In the genomic region with DNA sequence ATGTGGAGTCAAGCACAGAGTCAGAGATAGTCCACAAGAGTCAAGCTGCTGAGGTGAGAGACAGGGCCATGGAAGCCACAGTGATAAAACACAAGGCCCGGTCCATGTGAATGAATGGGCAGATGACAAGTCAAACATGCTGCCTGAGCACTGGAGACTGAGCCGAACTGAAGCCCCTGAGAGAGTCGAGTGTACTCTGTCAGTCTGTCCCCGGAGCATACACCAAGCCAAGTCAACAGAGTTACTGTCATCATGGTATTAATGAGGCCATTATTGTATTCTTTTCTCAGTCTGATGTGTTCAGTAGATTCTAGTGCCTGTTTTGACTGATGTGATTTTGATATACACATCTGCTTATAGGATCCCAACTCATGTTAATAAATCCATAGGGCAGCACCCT, we compare ENCODE assay signal across 17 mouse cellular contexts.
A peak's percentile ranks its signal among the peaks of the same experiment; 100 is the strongest.
DNase-seq lines count a peak whose midpoint lies in the region; ATAC-seq lines count a peak whose summit lies in the region.
"Had no signal": no experiment of that assay in that cellular context is flagged by ENCODE, and none has a peak within 500 bp of the region (broad histone marks: within the 10 kb centered on the region; RNA-seq: fewer than 3 reads in every experiment).

No protein-coding gene starts in this region.

- 65% methylated on average over 4 of the region's 4 CpGs for WGBS in forebrain, embryonic 15.5 days
- WGBS in forebrain, embryonic 10.5 days, result 89% methylated on average over 4 of the region's 4 CpGs
- WGBS in midbrain, embryonic 11.5 days, result 79% methylated on average over 4 of the region's 4 CpGs
- WGBS in midbrain, embryonic 10.5 days, result 92% methylated on average over 4 of the region's 4 CpGs
- 57% methylated on average over 4 of the region's 4 CpGs for WGBS in neural tube, embryonic 13.5 days
- WGBS in neural tube, embryonic 15.5 days, result 60% methylated on average over 4 of the region's 4 CpGs

- no peak overlapping the region for H3K4me3 ChIP-seq in forebrain, embryonic 15.5 days
- H3K4me3 ChIP-seq in forebrain, embryonic 10.5 days, result no peak overlapping the region
- H3K4me3 ChIP-seq in midbrain, embryonic 11.5 days (ENCODE audit: low read depth, low read length), result no peak overlapping the region
- no peak overlapping the region for H3K4me3 ChIP-seq in midbrain, embryonic 10.5 days
- H3K4me3 ChIP-seq in neural tube, embryonic 13.5 days, result no peak overlapping the region
- H3K4me3 ChIP-seq in neural tube, embryonic 15.5 days (replicated peaks), result no peak overlapping the region
- H3K4me3 ChIP-seq: embryonic facial prominence, embryonic 10.5 days; heart, adult 2 months; heart, embryonic 15.5 days had no signal

- no peak overlapping the region for H3K4me2 ChIP-seq in forebrain, embryonic 15.5 days (replicated peaks)
- H3K4me2 ChIP-seq in midbrain, embryonic 11.5 days, result no peak overlapping the region
- no peak overlapping the region for H3K4me2 ChIP-seq in neural tube, embryonic 13.5 days
- H3K4me2 ChIP-seq in neural tube, embryonic 15.5 days, result no peak overlapping the region
- H3K4me2 ChIP-seq: heart, embryonic 11.5 days; heart, embryonic 15.5 days had no signal

- 0 out of 2 replicates have a peak, but pooled peaks have one; percentile 39 for ATAC-seq in forebrain, embryonic 15.5 days (replicated peaks)
- ATAC-seq in midbrain, embryonic 11.5 days (ENCODE audit: low FRiP score), result 0 out of 2 replicates have a peak, but pooled peaks have one; percentile 15
- 0 out of 2 replicates have a peak, but pooled peaks have one; percentile 17 for ATAC-seq in neural tube, embryonic 13.5 days (ENCODE audit: low read depth)
- no peak for ATAC-seq in neural tube, embryonic 15.5 days (ENCODE audit: low FRiP score)

- H3K27me3 ChIP-seq in forebrain, embryonic 15.5 days, result no peaks in the 10 kb centered on the region
- H3K27me3 ChIP-seq in forebrain, embryonic 10.5 days (ENCODE audit: poor library complexity, severe bottlenecking), result no peaks in the 10 kb centered on the region
- no peaks in the 10 kb centered on the region for H3K27me3 ChIP-seq in midbrain, embryonic 11.5 days (ENCODE audit: control insufficient read depth, insufficient read depth, low read length)
- no peaks in the 10 kb centered on the region for H3K27me3 ChIP-seq in midbrain, embryonic 10.5 days (ENCODE audit: low read depth, poor library complexity, severe bottlenecking)
- no peaks in the 10 kb centered on the region for H3K27me3 ChIP-seq in neural tube, embryonic 13.5 days
- no peaks in the 10 kb centered on the region for H3K27me3 ChIP-seq in neural tube, embryonic 15.5 days (replicated peaks)
- H3K27me3 ChIP-seq: heart, embryonic 15.5 days had no signal

- no peak for DNase-seq in forebrain, embryonic 10.5 days (ENCODE audit: extremely low spot score, low spot score)
- DNase-seq in midbrain, embryonic 11.5 days (ENCODE audit: low spot score, missing footprints), result peak; percentile 77
- DNase-seq in midbrain, embryonic 10.5 days (ENCODE audit: low spot score), result no peak
- DNase-seq in layer of hippocampus, postnatal 36 days, result no peak
- DNase-seq: adrenal gland, adult 2 months; adrenal gland, postnatal 25 days; cerebellum, adult 2 months; gastrocnemius, postnatal 14 days; heart, adult 2 months; heart, postnatal 14 days; kidney, adult 11 months had no signal

- no peaks in the 10 kb centered on the region for H3K36me3 ChIP-seq in forebrain, embryonic 15.5 days
- H3K36me3 ChIP-seq in forebrain, embryonic 10.5 days (replicated peaks), result no peaks in the 10 kb centered on the region
- H3K36me3 ChIP-seq in midbrain, embryonic 11.5 days (ENCODE audit: control insufficient read depth, insufficient read depth, low read length), result no peaks in the 10 kb centered on the region
- H3K36me3 ChIP-seq in midbrain, embryonic 10.5 days, result no peaks in the 10 kb centered on the region
- no peaks in the 10 kb centered on the region for H3K36me3 ChIP-seq in neural tube, embryonic 13.5 days
- no peaks in the 10 kb centered on the region for H3K36me3 ChIP-seq in neural tube, embryonic 15.5 days
- H3K36me3 ChIP-seq: embryonic facial prominence, embryonic 10.5 days; heart, embryonic 15.5 days had no signal

- no peak overlapping the region for H3K9ac ChIP-seq in forebrain, embryonic 15.5 days (replicated peaks)
- no peak overlapping the region for H3K9ac ChIP-seq in midbrain, embryonic 11.5 days (ENCODE audit: low read length)
- H3K9ac ChIP-seq in neural tube, embryonic 13.5 days, result no peak overlapping the region
- H3K9ac ChIP-seq in neural tube, embryonic 15.5 days (replicated peaks), result no peak overlapping the region
- H3K9ac ChIP-seq: heart, embryonic 15.5 days had no signal

- 0 out of 2 replicates have a peak overlapping the region, but pooled peaks have one; percentile 23 for H3K27ac ChIP-seq in forebrain, embryonic 15.5 days (replicated peaks)
- no peak overlapping the region for H3K27ac ChIP-seq in forebrain, embryonic 10.5 days
- H3K27ac ChIP-seq in midbrain, embryonic 11.5 days (ENCODE audit: low read depth, low read length), result no peak overlapping the region
- H3K27ac ChIP-seq in midbrain, embryonic 10.5 days (replicated peaks), result no peak overlapping the region
- peak overlapping the region; percentile 23; the same call in 1 of the 2 replicates for H3K27ac ChIP-seq in neural tube, embryonic 13.5 days (replicated peaks)
- no peak overlapping the region for H3K27ac ChIP-seq in neural tube, embryonic 15.5 days (replicated peaks)
- H3K27ac ChIP-seq: embryonic facial prominence, embryonic 10.5 days; heart, adult 2 months; heart, embryonic 15.5 days had no signal

- peaks cover 18% of the 10 kb centered on the region for H3K4me1 ChIP-seq in forebrain, embryonic 15.5 days
- H3K4me1 ChIP-seq in forebrain, embryonic 10.5 days, result peaks cover 9% of the 10 kb centered on the region; the same call in 1 of the 2 replicates
- peaks cover 2% of the 10 kb centered on the region; the same call in 1 of the 2 replicates for H3K4me1 ChIP-seq in midbrain, embryonic 11.5 days (ENCODE audit: control insufficient read depth, insufficient read depth, low read length)
- H3K4me1 ChIP-seq in midbrain, embryonic 10.5 days, result peaks cover 2% of the 10 kb centered on the region; the same call in 1 of the 2 replicates
- peaks cover 26% of the 10 kb centered on the region for H3K4me1 ChIP-seq in neural tube, embryonic 13.5 days (replicated peaks)
- H3K4me1 ChIP-seq in neural tube, embryonic 15.5 days, result 0 out of 2 replicates have a peak, but pooled peaks cover 3% of the 10 kb centered on the region
- H3K4me1 ChIP-seq: embryonic facial prominence, embryonic 10.5 days; heart, embryonic 15.5 days had no signal

- no peaks in the 10 kb centered on the region for H3K9me3 ChIP-seq in forebrain, embryonic 15.5 days
- H3K9me3 ChIP-seq in forebrain, embryonic 10.5 days, result no peaks in the 10 kb centered on the region
- no peaks in the 10 kb centered on the region for H3K9me3 ChIP-seq in midbrain, embryonic 11.5 days (ENCODE audit: control insufficient read depth, low read length)
- no peaks in the 10 kb centered on the region for H3K9me3 ChIP-seq in midbrain, embryonic 10.5 days (replicated peaks)
- H3K9me3 ChIP-seq in neural tube, embryonic 13.5 days, result no peaks in the 10 kb centered on the region
- H3K9me3 ChIP-seq in neural tube, embryonic 15.5 days (replicated peaks), result no peaks in the 10 kb centered on the region
- H3K9me3 ChIP-seq: embryonic facial prominence, embryonic 10.5 days; heart, embryonic 15.5 days had no signal

Comparison
In these comparisons a context has a peak if more than half of its experiments do, and no peak if none do; other contexts are left out.
1. H3K27ac ChIP-seq: peak in forebrain, embryonic 15.5 days (single experiment) and neural tube, embryonic 13.5 days (single experiment); none in forebrain, embryonic 10.5 days (single experiment), midbrain, embryonic 11.5 days (single experiment), midbrain, embryonic 10.5 days (single experiment) and neural tube, embryonic 15.5 days (single experiment).